Mouse (Mus musculus) monocyte, adult 2 months (primary cell): ENCODE measurements at regions not wholly inside any gene's neighbourhood (a gene's known extent, or its start where the extent isn't known, plus 50 kb on each side); places are given as distances from the start of the nearest gene placed in this dataset.

Source experiments
- DNase-seq, 2 experiments: peaks; one replicate each; pipeline ENCODE4 v3.0.0; 2022; ENCODE audit warnings: low spot score in 2 of 2, low read depth in 1 of 2

GRCm38 (mm10) chr10:117579210-117579609 lies 50.1 kb upstream of the Cpm start:
- DNase-seq: no peak

- DNase-seq: no peak
Measured at GRCm38 (mm10) chr10:117578696-117579146, 50.6 kb upstream of the Cpm start.

GRCm38 (mm10) chr10:117577970-117578695 lies 51.2 kb upstream of the Cpm start:
- DNase-seq: no peak

DNA sequence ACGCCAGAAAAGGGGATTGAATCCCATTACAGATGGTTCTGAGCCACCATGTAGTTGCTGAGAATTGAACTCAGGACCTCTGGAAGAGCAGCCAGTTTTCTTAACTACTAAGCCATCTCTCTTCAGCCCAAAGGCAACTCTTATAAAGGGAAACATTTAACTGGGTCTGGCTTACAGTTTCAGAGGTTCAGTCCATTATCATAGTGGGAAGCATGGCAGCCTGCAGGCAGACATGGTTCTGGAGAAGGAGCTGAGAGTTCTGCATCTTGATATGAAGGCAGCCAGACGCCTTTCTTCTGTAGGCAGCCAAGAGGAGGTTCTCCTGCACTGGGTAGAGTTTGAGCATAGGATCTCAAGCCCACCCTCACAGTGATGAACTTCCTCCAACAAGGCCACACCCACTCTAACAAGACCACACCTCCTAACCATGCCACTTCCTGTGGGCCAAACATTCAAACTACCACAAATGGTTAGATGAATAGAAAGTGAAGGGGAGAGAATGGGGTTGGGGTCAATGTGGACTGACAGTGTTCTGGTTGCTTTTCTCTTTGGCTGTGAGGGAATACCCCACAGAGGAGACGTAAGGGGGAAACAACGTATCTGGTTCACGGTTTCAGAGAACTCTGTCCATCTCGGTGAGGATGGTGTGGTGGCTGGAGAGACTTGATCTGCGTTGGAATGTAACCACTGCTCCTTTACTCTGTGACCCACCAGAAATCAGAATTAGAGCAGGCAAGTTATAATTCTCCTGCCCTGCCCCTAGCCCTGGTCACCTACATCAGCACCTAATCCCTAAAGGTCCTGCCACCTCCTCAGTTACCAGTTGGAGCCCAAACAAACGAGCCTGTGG lies 52.2 kb upstream of the Cpm start:
- no peak for DNase-seq

DNA sequence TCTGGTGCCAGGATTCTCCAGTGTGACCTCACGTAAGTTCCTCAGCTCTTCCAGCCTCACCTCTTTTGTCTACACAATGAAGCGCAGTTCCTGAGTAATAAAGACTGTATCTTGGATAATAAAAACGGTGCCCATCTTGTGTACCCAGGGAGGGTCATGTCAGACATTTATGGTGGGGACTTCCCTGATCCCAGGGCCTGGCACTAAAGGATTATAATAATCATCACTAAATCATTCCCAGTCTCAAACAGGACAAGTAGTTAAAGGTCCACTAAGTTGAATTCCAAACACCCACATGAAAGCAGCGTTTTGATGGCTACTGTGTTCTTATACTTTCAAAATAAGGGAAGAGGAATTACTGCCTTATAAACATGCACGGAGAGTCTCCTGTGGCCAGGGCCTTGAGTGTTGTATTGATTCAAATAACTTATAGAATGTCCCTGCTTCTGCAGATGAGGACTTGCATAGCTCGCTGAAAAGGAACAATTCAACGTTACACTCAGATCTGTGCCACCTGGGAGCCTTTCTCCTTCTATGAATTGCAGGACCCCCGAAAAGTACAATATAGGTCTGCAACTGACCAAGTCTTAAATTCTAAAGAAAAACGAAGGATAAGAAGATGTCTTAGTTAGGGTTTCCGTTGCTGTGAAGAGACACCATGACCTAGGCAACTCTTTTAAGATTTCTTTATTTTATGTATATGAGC lies 53.0 kb upstream of the Cpm start:
- no peak for DNase-seq

- no peak for DNase-seq
Measured at GRCm38 (mm10) chr10:117575404-117576153, 53.7 kb upstream of the Cpm start.

DNA sequence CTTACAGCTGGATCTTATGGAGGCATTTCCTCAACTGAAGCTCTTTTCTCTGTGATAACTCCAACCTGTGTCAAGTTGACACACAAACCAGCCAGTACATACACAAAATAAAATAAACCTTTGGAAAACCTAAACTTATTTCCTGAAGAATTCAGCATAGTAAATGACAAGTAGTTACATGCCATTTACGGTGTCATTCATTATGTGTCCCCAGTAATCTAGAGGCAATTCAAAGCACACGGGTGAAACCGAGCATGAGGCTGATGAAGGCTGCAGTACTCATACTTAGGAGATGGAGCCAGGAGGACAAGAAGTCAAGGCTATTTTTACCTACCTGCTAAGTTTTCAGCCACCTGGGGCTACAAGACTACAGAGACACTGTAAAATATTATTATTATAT lies 54.4 kb upstream of the Cpm start:
- no peak for DNase-seq

GRCm38 (mm10) chr10:117574056-117574727 lies 55.1 kb upstream of the Cpm start:
- no peak for DNase-seq

DNA sequence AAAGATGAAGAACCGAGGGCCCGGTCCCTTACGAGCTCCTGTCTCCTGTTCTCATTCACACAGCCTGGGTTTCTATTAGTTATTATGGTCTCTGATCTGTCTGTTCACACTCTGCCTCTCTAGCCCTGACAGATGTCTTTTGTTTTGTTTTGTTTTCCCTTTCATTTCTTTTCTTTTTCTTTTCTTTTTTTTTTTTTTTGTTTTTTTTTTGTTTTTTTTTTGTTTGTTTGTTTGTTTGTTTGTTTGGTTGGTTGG lies 55.8 kb upstream of the Cpm start:
- DNase-seq: no peak

GRCm38 (mm10) chr10:117572746-117573595 lies 56.3 kb upstream of the Cpm start:
- no peak for DNase-seq

- no peak for DNase-seq
Measured at GRCm38 (mm10) chr10:117571891-117572573, 57.3 kb upstream of the Cpm start.

- no peak for DNase-seq
Measured at GRCm38 (mm10) chr10:117570971-117571861, 58.1 kb upstream of the Cpm start.

GRCm38 (mm10) chr10:117570091-117570970 lies 59.0 kb upstream of the Cpm start:
- no peak for DNase-seq

- DNase-seq: no peak
Measured at GRCm38 (mm10) chr10:117569301-117570079, 59.8 kb upstream of the Cpm start.

DNA sequence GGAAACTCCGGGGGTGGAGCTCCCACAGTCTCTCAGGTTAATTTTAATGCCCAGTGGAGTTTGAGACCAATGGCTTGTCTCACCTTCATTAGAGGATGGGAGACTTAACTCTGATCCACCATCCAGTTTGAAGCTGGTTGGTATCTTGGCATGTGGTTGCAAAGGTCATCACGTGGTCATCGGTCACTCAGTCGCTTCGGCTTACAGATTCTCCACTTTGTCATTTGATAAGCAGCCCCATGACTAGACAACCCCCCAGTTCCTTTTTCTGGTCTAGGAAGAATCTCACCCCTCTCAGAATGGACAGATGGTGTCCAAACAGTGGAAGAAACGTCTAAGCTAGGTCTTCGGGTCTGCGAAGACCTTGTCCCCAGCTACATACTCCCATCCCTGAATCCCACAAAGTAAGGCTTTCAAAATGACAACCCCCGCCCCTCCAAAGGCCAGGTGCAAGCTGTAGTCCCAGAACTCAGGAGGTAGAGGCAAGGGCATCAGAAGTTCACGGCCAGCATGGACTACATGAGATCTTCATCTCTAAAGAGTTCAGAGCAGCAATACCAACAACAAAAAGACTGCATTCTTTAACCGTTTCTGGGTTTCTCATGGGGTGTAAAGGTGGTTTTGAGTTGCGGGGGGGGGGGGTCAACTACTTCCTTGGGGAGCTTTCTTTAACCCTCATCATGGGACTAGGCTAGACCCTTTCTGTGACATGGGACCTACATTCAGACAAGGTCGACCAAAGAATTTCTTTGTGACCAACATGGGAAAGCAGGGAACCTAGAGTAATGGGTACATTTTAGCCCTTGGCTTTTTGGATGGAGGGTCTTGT lies 60.6 kb upstream of the Cpm start:
- DNase-seq: no peak

- DNase-seq: no peak
Measured at GRCm38 (mm10) chr10:117568138-117568387, 61.2 kb upstream of the Cpm start.
